Mouse (Mus musculus): ENCODE data around the gene Gm42715. TPM values are rescaled to one million over a fixed set of nuclear protein-coding genes. Genes with fewer than 3 reads are reported as not detected.

The Gm42715 gene
- total RNA-seq, 2 experiments from 2014 or later, result 17.9 to 28.8 TPM

DNA sequence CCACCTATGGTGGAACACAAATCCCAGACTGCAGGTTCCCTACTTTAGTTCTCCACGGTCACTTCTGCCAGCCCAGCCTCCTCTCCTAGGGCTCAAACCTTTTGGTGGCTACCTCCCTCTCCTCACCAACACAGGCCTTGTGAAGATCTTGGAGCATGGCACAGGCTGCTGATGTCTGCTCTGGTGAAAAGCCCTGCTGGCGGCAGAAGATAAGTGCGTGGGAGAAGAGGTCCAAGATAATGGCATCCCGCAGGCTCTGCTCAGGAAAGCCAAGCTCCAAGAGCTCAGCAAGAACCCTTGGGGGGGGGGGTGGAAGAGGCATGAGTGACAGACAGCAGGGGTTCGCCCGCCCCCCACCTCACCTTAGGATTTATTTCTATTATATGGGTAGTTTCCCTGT, 66.8 kb downstream of the Gm42715 start:
- no peak for DNase-seq

GRCm38 (mm10) chr7:127587196-127587595, 67.8 kb downstream of the Gm42715 start:
- DNase-seq, result no peak

DNA sequence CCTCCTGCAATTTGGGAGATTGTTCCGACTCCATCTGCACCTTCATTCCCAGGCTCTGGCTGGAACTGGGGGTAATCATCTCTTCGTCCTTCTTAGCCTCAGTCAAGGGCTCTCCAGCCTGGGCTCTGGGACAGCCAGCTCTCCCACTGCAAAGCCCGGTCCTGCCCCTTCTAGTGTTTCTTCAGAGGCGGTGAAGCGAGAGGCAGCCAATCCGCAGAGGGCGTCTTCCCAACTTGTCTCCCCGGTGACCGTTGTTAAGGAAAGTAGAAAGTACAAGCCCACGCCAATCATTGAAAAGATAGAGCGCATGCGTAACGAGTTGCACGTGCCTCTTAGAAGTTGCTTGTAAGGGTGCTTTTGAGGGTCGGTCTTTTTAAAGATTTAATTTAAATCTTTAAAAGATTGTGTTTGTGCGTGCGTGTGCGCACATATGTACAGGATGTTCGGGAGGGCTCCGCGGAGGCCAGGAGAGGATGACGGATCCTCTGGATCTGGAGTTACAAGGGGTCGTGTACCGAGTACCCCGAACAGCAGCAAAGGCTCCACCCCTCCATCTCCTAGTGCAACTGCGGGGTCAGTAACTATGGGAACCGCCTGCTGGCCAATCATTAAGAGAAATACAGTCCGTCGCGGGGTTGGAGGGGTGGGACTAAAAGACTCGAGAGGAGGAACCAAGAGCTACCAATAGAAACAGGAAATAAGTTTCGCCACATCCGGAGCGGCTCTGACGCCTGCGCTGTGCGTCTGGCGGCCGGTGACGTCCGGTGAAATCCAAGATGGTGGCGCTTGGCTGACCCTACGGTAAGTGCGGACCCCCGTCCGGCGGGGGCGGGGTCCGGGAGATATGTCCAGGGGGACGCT, 68.9 kb downstream of the Gm42715 start, which contains the start of the genes Ccdc189 and Rnf40:
TSS of gene Ccdc189 (minus strand) at position 585 of the 861 bp plus-strand sequence.
TSS of gene Rnf40 (plus strand) at position 757 of the 861 bp plus-strand sequence.
- DNase-seq, result peak; percentile 94

DNA sequence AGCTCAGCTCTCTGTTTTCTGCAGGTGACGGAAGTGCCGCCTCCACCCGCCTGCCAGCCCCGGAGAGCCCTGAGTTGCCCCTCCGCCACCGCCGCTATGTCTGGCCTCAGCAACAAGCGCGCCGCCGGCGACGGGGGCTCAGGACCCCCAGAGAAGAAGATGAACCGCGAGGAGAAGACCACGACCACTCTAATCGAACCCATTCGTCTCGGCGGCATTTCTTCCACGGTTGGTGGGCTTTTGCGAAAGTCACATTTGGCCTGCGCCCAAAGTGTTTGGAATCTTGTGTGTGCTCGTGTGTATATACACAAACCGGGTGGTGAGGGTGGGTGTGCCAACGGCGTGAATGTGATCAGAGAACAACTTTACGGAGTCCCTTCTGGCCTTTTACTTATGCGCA, 69.5 kb downstream of the Gm42715 start:
- no peak for DNase-seq

- DNase-seq, result no peak
Observed at GRCm38 (mm10) chr7:127589637-127590036, 70.3 kb downstream of the Gm42715 start.

DNA sequence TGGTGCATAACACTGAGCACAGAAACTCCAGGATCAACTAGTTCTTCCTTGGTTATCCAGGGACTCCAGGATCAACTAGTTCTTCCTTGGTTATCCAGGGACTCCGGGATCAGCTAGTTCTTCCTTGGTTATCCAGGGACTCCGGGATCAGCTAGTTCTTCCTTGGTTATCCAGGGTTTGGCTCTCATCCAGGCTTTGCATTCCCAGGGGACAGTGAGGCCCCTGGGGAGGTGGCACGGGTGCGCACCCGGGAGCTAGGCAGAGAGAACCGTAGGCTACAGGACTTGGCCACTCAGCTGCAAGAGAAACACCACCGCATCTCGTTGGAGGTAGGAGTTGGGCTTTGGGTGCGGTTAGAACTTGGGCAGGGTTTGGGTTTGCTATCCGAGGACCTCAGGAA, 71.7 kb downstream of the Gm42715 start:
- no peak for DNase-seq

DNA sequence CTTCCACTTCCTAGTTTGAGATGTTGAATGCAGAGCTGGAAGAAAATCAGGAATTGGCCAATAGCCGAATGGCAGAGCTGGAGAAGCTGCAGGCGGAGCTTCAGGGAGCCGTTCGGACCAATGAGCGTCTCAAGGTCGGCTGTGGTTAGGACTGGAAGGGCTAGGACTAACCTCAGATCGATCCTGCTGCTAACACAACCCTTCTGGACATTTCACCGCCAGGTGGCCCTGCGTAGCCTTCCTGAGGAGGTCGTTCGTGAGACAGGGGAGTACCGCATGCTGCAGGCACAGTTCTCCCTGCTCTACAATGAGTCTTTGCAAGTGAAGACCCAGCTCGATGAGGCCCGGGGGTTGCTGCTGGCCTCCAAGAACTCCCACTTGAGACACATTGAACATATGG, 73.2 kb downstream of the Gm42715 start:
- no peak for DNase-seq

GRCm38 (mm10) chr7:127596747-127597146, 77.4 kb downstream of the Gm42715 start:
- DNase-seq, result no peak

- no peak for DNase-seq
Observed at GRCm38 (mm10) chr7:127600612-127601011, 81.2 kb downstream of the Gm42715 start.

DNA sequence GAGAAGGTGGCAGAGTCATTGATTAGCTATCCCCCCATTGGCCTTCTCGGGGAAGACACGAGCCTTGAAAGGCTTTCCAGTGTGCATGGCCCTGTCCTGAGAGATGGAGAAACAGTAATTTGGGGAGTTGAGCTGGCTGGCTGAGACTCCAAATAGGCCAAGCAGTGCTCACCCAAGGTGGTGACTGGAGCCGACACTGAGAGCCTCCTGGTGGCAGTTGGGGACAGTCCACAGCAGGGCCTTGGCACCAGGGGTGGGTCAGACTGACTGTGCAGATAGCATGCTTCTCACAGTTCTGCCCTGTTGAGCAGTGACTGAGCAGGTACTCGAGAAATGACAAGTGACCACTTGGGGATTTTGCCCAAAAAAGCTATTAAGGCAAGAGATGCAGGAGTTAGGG, 82.4 kb downstream of the Gm42715 start:
- DNase-seq, result no peak

- no peak for DNase-seq
Observed at GRCm38 (mm10) chr7:127602903-127603302, 83.5 kb downstream of the Gm42715 start.

GRCm38 (mm10) chr7:127604256-127604655, 84.9 kb downstream of the Gm42715 start:
- DNase-seq, result no peak

- DNase-seq, result no peak
Observed at GRCm38 (mm10) chr7:127607150-127607549, 87.8 kb downstream of the Gm42715 start.

DNA sequence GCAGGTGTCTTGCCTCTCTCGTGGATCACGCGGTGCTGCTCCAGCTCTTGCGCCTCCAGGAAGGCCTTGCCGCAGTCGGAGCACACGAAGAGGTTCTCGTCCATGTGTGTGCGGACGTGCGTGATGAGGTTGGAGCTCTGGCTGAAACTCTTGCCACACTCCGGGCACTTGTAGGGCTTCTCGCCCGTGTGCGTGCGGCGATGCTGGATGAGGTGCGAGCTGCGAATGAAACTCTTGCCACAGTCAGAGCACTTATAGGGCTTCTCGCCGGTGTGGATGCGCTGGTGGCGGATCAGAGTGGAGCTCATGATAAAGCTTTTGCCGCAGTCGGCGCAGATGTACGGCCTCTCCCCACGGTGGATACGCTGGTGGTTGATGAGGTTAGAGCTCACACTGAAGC, 91.6 kb downstream of the Gm42715 start:
- DNase-seq, result no peak

GRCm38 (mm10) chr7:127611561-127611960, 92.2 kb downstream of the Gm42715 start:
- DNase-seq, result no peak

DNA sequence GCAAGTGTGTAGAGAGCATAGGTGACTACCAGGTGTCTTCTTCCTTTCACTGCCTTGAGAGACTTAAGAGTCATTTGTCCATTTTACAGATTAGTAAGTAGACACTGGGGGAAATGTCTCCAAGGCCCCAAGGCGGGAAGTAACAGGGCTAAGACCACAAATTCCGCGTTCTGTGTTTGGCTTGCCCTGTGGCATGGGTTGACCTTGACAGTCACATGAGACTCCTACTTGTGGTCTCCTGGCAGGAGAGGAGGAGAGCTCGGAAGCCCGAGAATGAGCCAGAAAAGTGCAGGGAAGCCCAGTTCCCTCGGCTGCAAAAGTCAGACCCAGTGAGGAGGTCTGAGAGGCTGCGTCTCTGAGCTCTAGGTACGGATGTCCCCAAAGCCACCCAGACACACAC, 94.1 kb downstream of the Gm42715 start:
- DNase-seq, result no peak

DNA sequence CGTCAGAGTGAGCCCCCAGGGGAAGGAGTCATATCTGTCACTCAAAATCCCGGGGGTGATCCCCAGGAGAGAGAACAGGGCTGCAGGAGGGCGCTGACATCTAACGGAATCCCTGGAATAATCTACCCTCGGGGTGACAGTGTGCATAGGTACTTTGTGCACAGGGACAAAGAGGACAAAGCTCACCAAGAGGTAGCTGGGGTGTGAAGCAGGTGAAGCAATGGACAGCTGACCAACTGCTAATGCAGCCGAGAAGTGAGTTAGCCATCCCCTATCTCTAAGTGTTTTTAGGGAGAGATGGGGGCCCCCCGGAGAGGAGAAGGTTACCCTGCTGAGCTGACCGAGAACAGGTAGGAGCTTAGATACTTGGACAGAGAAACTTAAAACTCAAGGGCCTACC, 94.7 kb downstream of the Gm42715 start:
- no peak for DNase-seq

DNA sequence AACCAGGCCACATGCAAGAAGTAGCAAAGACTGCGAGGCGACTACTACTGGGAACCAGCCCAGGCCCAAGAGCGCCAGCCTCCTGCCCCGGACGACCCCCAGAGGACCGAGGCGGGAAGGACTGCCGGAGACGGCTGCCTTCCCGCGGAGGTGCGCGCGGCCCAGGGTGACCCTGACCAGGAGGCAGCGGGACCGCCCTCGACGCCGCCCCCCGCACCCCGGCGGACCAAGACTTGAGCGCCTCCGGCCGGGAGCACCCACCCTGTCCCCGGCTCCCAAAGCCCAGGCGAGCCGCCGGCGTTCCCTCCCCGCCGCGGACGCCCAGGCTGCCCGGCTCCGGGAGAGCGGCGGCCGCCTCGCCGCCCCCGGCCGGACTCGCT, 95.1 kb downstream of the Gm42715 start:
- DNase-seq, result peak; percentile 84

GRCm38 (mm10) chr7:127614891-127615843, 95.8 kb downstream of the Gm42715 start, which contains the start of gene Zfp629:
Gene Zfp629, minus strand, starts transcription at chr7:127615797.
- peak; percentile 83 for DNase-seq

DNA sequence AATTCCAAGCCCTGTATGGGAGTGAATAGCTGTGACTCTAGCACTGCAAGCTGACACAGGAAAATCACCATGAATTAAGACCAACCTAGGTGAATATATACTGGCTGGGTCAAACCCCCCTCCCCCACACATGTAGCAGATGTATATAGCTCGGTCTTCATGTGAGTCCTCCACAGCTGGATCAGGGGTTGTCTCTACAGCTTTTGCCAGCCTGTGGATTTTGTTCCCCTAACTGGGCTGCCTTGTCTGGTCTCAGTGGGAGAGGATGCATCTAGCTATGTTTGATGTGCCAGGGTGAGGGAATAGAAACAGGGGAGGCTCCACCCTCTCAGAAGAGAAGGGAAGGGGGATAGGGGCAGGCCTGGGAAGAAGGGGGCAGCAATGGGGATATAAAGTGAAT, 97.0 kb downstream of the Gm42715 start:
- no peak for DNase-seq
